Mouse (Mus musculus): ENCODE data around the gene R3hcc1l.

GRCm38 (mm10) chr19:42571291-42571690, 52.7 kb downstream of the R3hcc1l start:
- TF ChIP-seq POLR2A (IDR thresholded peaks at IDR 0.05; ENCODE audit: borderline replicate concordance, insufficient read depth, low read length) (no peak), CTCF (IDR thresholded peaks at IDR 0.05; ENCODE audit: borderline replicate concordance, insufficient read depth, low read depth, low read length) (no peak)
